Mouse (Mus musculus): ENCODE data around the gene Lztr1.

Lztr1 gene

DNA sequence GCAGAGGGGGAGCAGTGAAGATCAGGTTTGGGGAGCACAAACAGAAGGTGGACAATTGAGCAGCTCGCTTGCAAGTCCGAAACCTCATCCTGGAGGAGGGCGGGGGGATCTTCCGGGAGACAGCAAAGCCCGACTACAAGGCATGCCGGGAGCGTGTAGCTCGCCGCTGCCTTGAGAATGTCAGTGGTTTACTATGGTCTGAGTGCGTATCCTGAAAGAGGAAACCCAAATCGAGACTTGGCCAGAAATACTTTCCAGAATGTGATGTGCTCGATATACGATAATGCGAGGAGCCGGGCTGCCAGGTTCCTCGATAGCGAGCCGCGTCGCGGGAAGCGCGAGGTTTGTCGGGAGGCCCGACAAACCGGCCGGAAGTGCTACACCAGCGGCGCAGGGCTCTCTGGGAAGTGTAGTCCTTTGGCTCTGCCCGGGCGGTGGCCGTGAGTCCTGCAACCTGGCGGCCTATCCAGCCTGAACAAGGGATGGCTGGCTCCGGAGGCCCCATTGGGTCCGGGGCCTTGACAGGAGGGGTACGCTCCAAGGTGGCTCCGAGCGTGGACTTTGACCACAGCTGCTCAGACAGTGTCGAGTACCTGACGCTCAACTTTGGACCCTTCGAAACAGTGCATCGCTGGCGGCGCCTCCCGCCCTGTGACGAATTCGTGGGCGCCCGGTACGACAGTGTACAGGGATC, at the start of gene Lztr1:
TSS of gene Lztr1 (plus strand) at position 143 of the 694 bp plus-strand sequence.
- DNase-seq (ENCODE audit: inconsistent ontology term), result peak; percentile 90

DNA sequence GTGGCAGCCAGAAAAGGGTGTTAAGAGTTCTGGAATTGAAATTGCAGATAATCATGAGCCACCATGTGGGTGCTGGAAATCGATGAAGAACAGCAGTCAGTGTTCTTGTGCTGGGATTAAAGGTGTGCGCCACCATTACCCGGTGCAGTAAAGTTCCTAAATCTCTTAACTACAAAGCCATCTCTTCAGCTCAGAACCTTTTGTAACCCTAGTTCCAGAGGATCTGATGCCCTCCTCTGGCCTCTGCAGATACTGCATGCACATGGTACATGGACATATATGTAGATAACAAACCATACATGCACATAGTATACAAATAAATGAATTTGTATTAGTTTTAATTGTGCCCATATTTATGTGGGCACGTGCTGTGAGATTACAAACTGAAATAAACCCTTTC, 48.2 kb upstream of the Lztr1 start:
- DNase-seq (ENCODE audit: inconsistent ontology term), result no peak

DNA sequence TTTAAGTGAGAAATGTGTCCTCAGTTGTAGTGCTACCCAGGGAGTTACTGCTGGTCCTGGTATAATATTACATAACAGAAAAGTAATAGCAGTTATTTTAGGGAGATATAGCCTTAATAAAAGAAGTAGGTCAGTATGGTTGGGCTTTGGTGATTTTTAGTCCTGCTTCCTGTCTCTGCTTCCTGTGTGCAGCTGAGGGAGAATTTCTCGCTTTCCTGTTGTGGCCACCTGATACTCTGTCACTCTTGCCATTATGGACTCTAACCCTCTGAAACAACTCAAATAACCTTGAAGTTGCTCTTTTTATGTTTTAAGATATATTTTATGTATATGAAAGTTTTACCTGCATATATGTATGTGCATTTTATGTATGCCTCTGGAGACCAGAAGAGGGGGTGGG, 46.9 kb upstream of the Lztr1 start:
- no peak for DNase-seq (ENCODE audit: inconsistent ontology term)

DNA sequence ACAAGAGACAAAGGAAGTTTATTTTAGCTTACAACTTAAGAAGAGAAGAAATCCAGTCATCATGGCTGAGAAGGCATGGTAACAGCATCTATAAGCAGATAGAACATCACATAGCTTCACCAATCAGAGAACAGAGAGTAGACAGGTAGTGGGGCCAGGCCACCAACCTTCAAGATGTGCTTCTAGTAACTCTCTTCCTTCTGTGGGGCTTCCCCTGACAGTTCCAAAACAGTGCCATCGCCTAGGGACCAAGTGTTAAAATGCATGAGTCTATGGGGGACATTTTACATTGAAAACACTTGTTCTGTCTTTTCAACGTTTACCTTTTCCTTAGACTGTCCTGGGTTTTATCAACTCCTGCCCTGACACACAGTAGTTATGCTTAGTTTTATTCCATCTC, 45.3 kb upstream of the Lztr1 start:
- DNase-seq (ENCODE audit: inconsistent ontology term), result no peak

DNA sequence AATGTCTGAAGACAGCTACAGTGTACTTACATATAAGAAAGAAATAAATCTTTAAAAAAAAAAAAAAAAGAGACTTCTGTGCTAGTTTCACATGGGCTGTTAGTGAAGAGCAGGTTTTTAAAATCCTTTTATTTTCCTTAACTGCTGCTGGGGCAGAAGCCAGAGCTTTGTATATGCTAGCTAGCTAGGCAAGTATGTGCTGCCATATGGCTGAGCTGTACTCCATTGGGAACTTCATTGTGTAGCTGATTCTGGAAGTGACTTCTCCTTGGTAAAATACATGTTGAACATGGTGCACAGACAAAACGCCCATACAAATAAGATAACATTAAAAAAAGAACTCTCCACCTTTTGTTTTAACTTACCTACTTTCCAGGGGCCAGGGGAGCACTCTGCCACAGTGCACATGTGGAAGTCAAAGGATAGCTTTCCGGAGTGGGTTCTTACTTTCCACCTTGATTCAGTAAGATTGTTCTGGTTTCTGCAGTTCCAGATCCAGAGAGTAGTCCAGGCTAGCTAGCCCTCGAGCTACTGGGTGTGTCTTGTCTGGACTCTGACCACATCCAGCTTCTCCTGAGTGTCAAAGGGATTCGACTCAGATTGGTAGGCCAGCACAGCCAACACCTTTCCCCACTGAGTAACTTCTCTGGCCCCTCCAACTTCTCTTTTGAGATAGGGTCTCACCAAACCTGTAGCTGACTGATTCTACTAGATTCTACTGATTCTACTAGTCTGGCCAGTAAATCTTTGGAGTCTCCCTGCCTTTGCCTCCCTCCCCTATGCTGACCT, 41.4 kb upstream of the Lztr1 start:
- DNase-seq (ENCODE audit: inconsistent ontology term), result no peak

DNA sequence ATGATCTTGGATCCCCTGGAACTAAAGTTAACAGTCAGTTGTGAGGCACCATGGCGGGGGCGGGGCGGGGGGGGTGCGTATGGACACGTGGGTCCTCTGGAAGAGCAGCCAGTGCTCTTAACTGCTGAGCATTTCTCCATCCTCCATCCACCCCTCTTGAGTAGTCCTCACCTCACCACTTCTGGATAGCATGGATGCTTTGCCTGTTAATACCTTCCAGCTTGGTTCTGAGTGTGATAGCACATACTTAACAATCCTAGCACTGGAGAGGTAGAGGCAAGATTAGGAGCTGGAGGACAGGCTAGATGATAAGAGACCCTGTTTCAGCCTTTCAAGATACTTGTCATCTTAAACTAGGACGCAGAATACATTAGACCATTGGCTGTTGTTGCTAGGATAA, 36.0 kb upstream of the Lztr1 start:
- no peak for DNase-seq (ENCODE audit: inconsistent ontology term)

DNA sequence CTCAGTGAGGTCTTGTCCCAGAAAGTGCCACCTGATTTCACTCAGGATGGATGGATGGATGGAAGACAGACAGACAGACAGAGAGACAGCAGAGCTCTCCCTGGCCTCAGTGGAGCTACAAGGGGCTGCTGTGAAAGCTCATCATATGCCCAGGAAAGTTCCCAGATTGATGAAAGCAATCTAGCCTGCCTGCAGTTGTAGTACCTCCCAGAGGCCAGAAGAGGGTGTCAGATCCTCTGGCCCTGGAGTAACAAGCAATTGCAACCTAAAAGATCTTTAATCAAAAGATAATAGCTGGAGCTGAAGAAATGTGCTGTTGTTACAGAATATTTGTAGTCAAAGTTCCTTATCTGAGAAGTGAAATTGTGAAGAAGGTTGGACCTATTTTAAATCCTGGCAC, 34.4 kb upstream of the Lztr1 start:
- DNase-seq (ENCODE audit: inconsistent ontology term), result no peak

DNA sequence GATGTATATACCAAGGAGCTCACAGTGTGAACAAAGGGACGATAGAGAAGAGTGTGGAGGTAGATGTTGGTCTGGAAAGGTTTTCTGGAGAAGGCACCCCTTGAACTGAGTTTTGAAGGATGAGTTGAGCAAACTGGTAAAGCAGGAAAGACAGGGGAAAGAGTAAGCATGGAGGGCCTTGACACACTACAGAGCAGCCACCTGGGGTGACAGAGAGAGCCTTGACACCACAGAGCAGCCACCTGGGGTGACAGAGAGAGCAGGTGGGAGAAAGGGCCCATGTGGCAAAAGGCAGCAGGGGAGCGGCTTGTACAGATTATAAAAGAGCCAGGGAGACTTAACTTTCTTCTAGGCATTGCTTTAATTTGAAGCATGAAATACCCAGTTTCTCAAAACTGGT, 33.7 kb upstream of the Lztr1 start:
- no peak for DNase-seq (ENCODE audit: inconsistent ontology term)

DNA sequence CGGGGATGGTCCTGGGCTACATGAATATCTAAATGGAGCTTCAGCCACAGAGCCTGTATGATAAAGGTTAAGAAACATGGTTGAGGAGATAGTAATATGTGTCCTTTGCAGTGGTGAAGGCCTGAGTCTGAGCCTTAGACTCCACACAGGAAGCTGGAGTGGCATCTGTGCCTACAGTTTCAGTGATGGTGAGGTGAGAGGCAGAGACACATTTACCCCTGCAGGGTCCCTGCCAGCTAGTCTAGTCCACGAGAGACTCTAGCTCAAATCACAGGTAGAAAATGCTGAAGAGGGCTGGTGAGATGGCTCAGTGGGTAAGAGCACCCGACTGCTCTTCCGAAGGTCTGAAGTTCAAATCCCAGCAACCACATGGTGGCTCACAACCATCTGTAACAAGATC, 33.2 kb upstream of the Lztr1 start:
- no peak for DNase-seq (ENCODE audit: inconsistent ontology term)

DNA sequence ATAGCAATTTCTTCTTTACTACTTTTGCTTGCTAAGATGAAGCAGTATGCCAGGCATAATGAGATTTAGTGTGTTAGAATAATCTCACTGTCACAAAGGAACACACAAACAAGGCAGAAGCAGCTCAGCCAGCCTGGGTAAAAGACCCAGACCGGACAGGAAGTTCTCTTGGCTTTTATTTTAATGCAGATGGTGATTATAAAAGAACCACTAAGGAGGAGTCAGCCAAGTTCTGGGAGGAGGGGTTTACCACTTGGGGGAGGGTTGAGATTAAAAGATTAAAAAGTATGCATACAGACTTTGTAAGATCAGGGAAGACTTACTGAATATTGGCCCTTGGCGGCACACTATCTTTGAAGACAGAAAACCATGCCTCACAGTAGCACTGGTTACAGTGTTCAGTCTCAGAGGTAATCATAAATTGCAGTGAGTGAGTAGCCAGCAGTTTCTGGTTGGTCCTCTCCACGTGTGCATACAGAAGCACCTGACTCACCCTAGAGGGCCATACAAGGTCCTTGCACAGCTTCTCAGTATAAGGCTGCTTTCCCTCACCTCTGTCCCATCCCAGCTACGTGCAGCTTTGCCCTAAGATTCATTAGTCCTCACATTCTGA, 30.1 kb upstream of the Lztr1 start:
- DNase-seq (ENCODE audit: inconsistent ontology term), result peak; percentile 24

DNA sequence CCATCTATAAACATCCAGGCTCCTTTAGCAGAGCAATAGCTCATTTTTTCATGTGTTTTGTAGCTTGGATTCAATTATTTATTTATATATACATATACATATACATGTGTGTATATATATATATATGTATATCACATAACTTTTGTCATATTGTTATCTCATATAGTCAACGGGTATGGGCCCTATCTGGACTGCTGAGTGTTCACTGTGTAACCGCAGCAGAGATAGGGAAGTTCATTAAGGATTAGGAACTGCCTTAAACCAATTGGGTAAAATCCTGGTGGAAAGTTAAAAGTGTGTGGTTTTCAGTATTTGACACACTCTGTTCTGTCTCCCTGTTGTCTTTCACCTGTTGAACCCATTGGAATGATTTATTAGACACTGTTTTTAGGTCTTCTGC, 27.0 kb upstream of the Lztr1 start:
- no peak for DNase-seq (ENCODE audit: inconsistent ontology term)

DNA sequence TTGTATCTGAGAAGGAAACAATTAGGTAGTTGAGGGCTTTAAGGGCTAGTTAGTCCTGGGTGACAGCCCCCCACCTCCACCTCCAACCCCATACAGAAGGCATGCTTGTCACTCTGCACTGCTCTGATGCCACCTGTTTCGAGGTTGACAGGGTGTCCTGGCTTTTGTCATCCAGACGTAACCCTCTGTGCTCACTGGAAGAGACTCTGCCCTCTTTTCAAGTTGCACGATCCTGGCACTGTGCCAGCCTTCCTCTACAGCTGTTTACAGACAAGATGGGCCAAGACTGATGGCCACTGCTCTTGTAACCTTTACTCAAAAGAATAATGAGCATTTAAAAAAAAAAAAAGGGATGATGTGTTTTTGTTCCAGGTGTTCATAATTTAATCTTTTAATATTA, 22.0 kb upstream of the Lztr1 start:
- no peak for DNase-seq (ENCODE audit: inconsistent ontology term)

DNA sequence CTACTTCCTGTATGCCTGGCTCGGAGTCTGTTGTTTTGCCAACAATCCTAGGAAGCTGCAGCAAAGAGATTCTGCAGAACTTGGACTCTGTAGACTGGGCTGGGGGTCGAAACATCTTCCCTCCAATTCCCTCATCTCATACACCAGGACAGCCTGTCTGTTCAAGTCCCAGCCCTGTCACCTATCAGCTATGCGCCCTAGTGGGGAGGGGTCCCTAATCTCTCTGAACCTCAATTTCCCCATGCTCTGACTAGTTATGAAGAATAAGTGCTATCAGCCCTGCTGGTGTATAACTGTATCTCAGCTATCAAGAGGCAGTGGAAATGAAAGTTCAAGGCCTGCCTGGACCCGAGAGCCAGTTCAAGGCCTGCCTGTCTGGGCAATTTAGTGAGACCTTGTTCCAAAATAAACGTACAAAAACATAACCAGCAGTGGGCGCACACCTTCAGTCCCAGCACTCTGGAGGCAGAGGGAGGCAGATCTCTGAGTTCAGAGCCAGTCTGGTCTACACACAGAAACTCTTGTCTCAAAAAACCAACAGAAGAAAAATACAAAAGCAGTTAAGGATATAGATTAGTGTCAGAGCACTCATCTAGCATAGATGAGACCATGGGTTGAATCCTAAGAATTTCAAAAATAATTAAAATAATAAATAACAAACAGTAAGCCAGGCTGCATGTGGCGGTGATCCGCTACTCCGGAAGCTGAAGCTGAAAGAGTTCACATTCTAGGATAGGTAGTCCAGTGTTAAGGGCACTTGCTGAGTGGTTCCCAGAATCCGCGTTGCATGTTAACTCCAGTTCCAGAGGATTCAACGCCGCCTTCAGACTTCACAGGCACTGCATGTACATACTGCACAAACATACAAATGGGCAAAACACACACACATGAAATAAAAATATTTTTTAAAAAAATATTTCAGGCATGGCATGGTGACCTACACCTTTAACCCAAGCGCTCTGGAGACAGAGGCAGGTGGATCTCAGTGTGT, 19.7 kb upstream of the Lztr1 start:
- DNase-seq (ENCODE audit: inconsistent ontology term), result no peak

DNA sequence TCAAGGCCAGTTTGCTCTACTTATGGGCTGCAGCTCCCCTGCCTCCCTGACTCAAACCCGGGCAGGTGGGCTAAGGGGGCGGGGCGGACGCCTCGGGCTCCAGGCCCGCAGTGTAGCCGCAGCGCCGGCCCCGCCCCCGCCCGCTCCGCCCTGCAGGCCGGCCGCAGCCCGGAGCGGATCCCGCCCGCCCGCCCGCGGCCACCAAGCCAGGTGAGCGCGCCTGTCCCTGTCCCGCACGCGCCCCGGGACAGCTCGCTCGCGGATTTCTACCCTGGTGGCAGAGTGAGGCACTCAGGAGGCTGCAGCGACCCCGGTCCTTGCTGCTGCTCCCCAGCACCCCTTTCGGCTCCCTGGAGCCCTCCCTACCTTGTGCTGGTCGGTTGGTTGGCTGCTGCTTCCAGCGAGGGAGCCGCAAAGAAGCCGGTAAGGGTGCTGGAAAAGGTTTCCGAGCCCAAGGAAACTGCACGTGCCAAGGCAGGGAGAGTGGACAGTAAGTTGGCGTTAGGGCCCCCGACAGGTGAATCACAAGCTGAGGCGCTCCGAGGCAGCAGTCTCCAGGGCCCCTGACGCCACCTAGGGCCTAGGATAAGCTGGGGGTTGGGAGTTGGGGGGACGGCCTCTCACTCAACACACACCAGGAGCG, 18.9 kb upstream of the Lztr1 start, which contains the start of gene Aifm3:
TSS of gene Aifm3 (plus strand) at position 143 of the 643 bp plus-strand sequence.
- peak; percentile 32 for DNase-seq (ENCODE audit: inconsistent ontology term)

DNA sequence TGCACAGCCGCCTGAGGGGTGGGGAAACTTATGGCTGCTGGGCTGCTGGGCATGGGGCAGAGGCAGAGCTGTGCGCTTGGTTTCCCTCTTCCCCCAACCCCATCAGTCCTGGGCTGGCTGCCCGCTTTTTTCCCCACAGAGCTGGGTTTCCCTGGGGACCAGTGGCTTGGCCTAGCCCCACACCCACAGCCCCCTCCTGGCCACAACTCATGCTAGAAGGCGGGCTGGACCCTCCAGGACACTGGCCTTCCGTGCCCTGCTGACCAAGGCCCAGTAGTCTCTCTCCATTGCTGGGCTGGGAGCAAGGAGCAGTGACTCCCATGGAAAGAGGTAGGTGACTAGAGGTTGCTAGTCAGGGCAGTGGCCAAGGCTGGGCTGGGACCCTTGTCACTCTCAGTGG, 17.3 kb upstream of the Lztr1 start:
- DNase-seq (ENCODE audit: inconsistent ontology term), result no peak

DNA sequence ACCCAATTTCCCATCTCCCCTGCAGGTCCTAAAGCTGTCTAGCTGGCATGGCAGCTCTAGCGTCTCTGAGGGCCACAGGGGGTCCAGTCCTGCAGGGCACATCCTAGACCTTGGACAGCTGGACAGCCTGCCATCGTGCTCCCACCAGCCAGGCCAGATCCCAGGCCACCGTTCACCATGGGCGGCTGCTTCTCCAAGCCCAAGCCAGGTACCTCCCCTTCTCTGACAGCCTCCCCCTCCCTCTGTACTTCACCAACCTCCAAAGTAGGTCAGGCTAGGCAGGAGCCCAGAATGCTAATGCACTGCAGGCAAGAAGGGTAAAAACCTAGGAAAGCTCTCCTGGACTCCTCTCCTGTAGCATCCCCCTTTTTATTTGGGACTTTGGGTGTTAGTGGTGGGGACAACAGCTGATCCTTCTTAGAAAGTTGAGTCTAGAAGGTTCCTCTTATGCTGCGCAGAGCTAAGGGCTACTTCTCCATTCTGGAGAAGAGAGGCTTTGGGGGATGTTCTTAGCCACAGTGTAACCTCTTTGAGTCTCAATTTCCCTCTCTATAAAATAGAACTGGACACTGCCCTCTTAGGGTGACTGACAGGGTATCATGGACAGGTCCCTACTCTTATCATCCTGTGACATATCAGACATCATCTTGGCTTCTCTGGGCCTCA, 16.5 kb upstream of the Lztr1 start:
- DNase-seq (ENCODE audit: inconsistent ontology term), result no peak

DNA sequence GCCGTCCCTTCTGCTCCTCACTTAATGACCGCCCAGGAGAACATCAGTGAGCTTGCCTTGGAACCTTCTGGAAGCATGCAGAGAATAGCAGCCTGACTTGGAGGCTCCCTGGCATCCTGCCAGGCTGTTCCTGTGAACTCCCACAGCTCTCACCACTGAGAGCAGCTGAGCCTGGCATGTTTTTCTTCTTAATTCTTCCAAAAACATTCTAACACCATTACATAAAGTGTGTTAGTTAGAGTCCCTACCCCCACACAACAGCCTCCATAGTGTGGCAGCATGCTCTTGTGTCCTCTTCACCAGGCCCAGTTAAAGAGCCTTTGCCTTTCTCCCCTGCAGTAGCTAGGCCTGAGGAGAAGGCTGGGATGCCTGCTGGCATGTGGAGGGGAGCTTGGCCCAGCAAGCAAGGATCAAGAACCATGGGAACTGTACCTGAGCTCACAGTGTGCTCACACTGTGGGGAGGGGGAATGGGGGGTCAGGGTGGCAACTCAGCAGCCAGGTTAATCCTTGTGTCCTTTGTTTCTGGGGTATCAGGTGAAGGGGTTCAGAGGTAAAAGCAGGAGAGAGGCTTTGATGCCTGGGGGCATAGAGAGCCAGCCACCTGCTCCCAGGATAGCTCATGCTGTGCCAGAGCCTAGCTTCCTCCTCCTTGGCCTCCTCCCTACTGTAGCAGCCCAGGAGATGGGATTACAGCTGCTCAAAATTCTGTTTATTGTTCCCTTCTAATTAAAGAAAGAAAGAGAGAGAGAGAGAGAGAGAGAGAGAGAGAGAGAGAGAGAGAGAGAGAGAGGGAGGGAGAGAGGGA, 11.8 kb upstream of the Lztr1 start:
- DNase-seq (ENCODE audit: inconsistent ontology term), result peak; percentile 47

DNA sequence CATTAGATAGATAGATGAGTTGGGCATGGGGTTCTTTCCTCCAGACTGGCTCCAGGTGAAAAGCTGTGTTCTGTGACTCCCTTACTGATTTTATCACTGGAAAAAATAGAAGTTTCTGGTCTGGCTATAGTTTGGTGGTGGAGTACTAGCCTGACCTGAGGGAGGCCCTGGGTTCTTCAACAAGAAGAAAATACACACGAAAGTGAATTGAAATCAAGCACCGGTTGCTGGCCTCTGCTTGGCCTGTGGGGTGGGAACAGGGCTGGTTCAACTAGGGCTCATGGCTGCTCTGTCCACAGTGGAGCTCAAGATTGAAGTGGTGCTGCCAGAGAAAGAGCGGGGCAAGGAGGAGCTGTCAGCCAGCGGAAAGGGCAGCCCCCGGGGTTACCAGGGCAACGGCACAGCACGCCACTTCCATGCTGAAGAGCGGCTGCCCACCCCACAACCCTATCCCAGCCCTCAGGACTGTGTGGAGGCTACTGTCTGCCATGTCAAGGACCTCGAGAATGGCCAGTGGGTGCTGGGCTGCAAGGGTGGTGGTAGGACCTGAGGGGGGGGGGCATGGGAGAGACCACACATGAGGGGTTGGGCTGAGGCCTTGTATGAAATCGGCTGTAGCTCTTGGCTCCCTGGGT, 9.1 kb upstream of the Lztr1 start:
- no peak for DNase-seq (ENCODE audit: inconsistent ontology term)

DNA sequence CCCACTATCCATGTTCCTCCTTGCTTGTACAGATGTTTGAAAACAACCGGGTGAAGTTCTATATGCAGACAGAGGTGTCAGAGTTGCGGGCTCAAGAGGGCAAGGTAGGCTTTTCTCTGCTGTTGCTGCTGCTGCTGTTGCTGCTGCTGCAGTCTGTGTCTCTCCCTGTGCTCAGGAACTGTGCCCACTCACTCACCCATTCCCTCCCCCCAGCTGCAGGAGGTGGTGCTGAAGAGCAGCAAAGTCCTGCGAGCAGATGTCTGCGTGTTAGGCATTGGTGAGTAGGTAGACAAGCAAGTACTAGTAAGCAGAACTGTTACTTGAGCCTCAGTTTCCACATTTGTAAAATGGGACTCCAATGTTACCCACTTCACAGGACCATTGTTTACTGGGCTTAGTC, 5.8 kb upstream of the Lztr1 start:
- DNase-seq (ENCODE audit: inconsistent ontology term), result no peak
